Mouse (Mus musculus) bone marrow macrophage, adult 2 months (primary cell): Measurements from ENCODE around the gene Arnt2.

Source experiments
- CTCF ChIP-seq: IDR thresholded peaks from 2 replicates; pipeline ENCODE4 v1.5.1; 2012; ENCODE audit warnings: low read depth, mild to moderate bottlenecking, low read length, moderate library complexity
- POLR2A ChIP-seq: IDR thresholded peaks from 2 replicates; pipeline ENCODE4 v1.6.1; 2012; ENCODE audit warnings: mild to moderate bottlenecking, low read depth, low read length, borderline replicate concordance

GRCm38 (mm10) chr7:84449066-84449465, 39.1 kb upstream of the Arnt2 start:
- no peak for TF ChIP-seq POLR2A
- TF ChIP-seq CTCF, result no peak
